In genomic region chr5:115300792-115301614, GRCm38 (mm10) we compare ENCODE assay signal across 8 mouse cellular contexts. TPM values are rescaled to one million over a fixed set of nuclear protein-coding genes. Genes with fewer than 3 reads are reported as not detected.
A peak's percentile ranks its signal among the peaks of the same experiment; 100 is the strongest.
DNase-seq lines count a peak whose midpoint lies in the region; ATAC-seq and TF ChIP-seq lines count a peak whose summit lies in the region.

Gene Dynll1 (minus strand): TSS chr5:115300999.

- peaks cover 15% of the 10 kb centered on the region for H3K4me1 ChIP-seq in heart, embryonic 11.5 days (ENCODE audit: control insufficient read depth, insufficient read depth, low read length)
- H3K4me1 ChIP-seq in kidney, embryonic 16.5 days (ENCODE audit: insufficient read depth, low read length): peaks cover 24% of the 10 kb centered on the region
- peaks cover 9% of the 10 kb centered on the region; the same call in 1 of the 2 replicates for H3K4me1 ChIP-seq in liver, adult 2 months (ENCODE audit: control insufficient read depth, insufficient read depth, low read length)

- peak within 1 kb of the TSS; percentile 88 for H3K9ac ChIP-seq in heart, embryonic 11.5 days (ENCODE audit: low read depth, low read length)
- peak within 1 kb of the TSS; percentile 92 for H3K9ac ChIP-seq in kidney, embryonic 16.5 days (replicated peaks; ENCODE audit: low read length)
- peak within 1 kb of the TSS; percentile 77 for H3K9ac ChIP-seq in liver, adult 2 months (ENCODE audit: low read depth, low read length)

- H3K27ac ChIP-seq in heart, embryonic 11.5 days (ENCODE audit: low read depth, low read length): peak within 1 kb of the TSS; percentile 90
- H3K27ac ChIP-seq in kidney, embryonic 16.5 days (ENCODE audit: low read length): peak within 1 kb of the TSS; percentile 96
- H3K27ac ChIP-seq in liver, adult 2 months (replicated peaks; ENCODE audit: insufficient read depth, low read depth, low read length): peak within 1 kb of the TSS; percentile 24

- peak; percentile 100 for DNase-seq in B cell, adult 2 months
- peak; percentile 99 for DNase-seq in brain, adult 2 months (ENCODE audit: low read depth, low spot score)
- DNase-seq in liver, adult 2 months (ENCODE audit: extremely low read depth, low read depth, low spot score): peak; percentile 76
- peak; percentile 99 for DNase-seq in splenic B cell, adult 2 months (ENCODE audit: low read depth, low spot score)

- no peaks in the 10 kb centered on the region for H3K9me3 ChIP-seq in heart, embryonic 11.5 days (replicated peaks; ENCODE audit: control insufficient read depth, low read length)
- H3K9me3 ChIP-seq in kidney, embryonic 16.5 days (ENCODE audit: low read length): no peaks in the 10 kb centered on the region

- peaks cover 15% of the 10 kb centered on the region for H3K36me3 ChIP-seq in heart, embryonic 11.5 days (ENCODE audit: control insufficient read depth, insufficient read depth, low read length)
- peaks cover 30% of the 10 kb centered on the region for H3K36me3 ChIP-seq in kidney, embryonic 16.5 days (ENCODE audit: insufficient read depth, low read length)
- peaks cover 11% of the 10 kb centered on the region for H3K36me3 ChIP-seq in liver, adult 2 months (ENCODE audit: control insufficient read depth, insufficient read depth, low read length)
- peaks cover 16% of the 10 kb centered on the region for H3K36me3 ChIP-seq in myocyte (ENCODE audit: control insufficient read depth, insufficient read depth)
- peaks cover 2% of the 10 kb centered on the region; the same call in 1 of the 2 replicates for H3K36me3 ChIP-seq in splenic B cell, adult 2 months (ENCODE audit: control insufficient read depth, insufficient read depth, low read length, poor library complexity, severe bottlenecking)

- TF ChIP-seq POLR2A in liver, adult 2 months (IDR thresholded peaks at IDR 0.05; ENCODE audit: extremely low read depth, insufficient read depth, low read length): peak; percentile 87
- TF ChIP-seq POLR2A in myocyte (IDR thresholded peaks at IDR 0.05; ENCODE audit: insufficient read length, low read depth): peak; percentile 93

- peak; percentile 95 for ATAC-seq in erythroblast, adult 5-6 weeks (replicated peaks; ENCODE audit: low FRiP score, poor library complexity, severe bottlenecking)
- ATAC-seq in heart, embryonic 11.5 days (replicated peaks; ENCODE audit: insufficient number of reproducible peaks, low FRiP score, low TSS enrichment): peak; percentile 98
- ATAC-seq in kidney, embryonic 16.5 days (ENCODE audit: low FRiP score, low TSS enrichment): peak; percentile 98

- under 1% methylated on average over 66 of the region's 66 CpGs for WGBS in heart, embryonic 11.5 days (ENCODE audit: insufficient replicate concordance)
- under 1% methylated on average over 65 of the region's 66 CpGs for WGBS in kidney, embryonic 16.5 days
- WGBS in liver, adult 2 months: 1% methylated on average over 64 of the region's 66 CpGs

- peak within 1 kb of the TSS; percentile 91 for H3K4me3 ChIP-seq in heart, embryonic 11.5 days (ENCODE audit: low read depth, low read length)
- H3K4me3 ChIP-seq in kidney, embryonic 16.5 days (ENCODE audit: low read length): peak within 1 kb of the TSS; percentile 94
- peak within 1 kb of the TSS; percentile 72 for H3K4me3 ChIP-seq in liver, adult 2 months (ENCODE audit: insufficient read depth, low read depth, low read length)
- peak within 1 kb of the TSS; percentile 95 for H3K4me3 ChIP-seq in myocyte

- H3K79me2 ChIP-seq in liver, adult 2 months (ENCODE audit: control insufficient read depth, insufficient read depth, low read length): no peaks in the 10 kb centered on the region; the same call in 1 of the 2 replicates
- H3K79me2 ChIP-seq in myocyte (ENCODE audit: control insufficient read depth, insufficient read depth): peaks cover 19% of the 10 kb centered on the region

- TF ChIP-seq CTCF in liver, adult 2 months (IDR thresholded peaks at IDR 0.05; ENCODE audit: low read depth, low read length): no peak

- no peaks in the 10 kb centered on the region for H3K27me3 ChIP-seq in heart, embryonic 11.5 days (ENCODE audit: control insufficient read depth, insufficient read depth, low read length)
- H3K27me3 ChIP-seq in kidney, embryonic 16.5 days (ENCODE audit: insufficient read depth, low read length): no peaks in the 10 kb centered on the region
- no peaks in the 10 kb centered on the region for H3K27me3 ChIP-seq in liver, adult 2 months (ENCODE audit: control insufficient read depth, insufficient read depth, low read length)
- no peaks in the 10 kb centered on the region for H3K27me3 ChIP-seq in myocyte (ENCODE audit: control insufficient read depth, insufficient read depth, insufficient read length)
- H3K27me3 ChIP-seq in splenic B cell, adult 2 months (ENCODE audit: control insufficient read depth, insufficient read depth, low read length, poor library complexity, severe bottlenecking): no peaks in the 10 kb centered on the region

- H3ac ChIP-seq in myocyte (ENCODE audit: control insufficient read depth, insufficient read length): peak within 1 kb of the TSS; percentile 94

- peak within 1 kb of the TSS; percentile 70 for H3K4me2 ChIP-seq in heart, embryonic 11.5 days
- peak within 1 kb of the TSS; percentile 63 for H3K4me2 ChIP-seq in kidney, embryonic 16.5 days (replicated peaks; ENCODE audit: low read depth, low read length)
- peak within 1 kb of the TSS; percentile 91 for H3K4me2 ChIP-seq in myocyte (ENCODE audit: low read depth)

TF ChIP-seq in myocyte, 11 proteins besides CTCF, POLR2A, EP300 and RAD21:
- TF ChIP-seq REST (IDR thresholded peaks at IDR 0.05; ENCODE audit: insufficient read depth, insufficient read length): peak; percentile 33
- no peak for TF ChIP-seq TCF12 (IDR thresholded peaks at IDR 0.05; ENCODE audit: insufficient read depth, poor library complexity, severe bottlenecking)
- peak; percentile 45 for TF ChIP-seq MAX (IDR thresholded peaks at IDR 0.05; ENCODE audit: low read depth)
- no peak for TF ChIP-seq E2F4 (IDR thresholded peaks at IDR 0.05; ENCODE audit: insufficient read depth)
- TF ChIP-seq USF1 (IDR thresholded peaks at IDR 0.05; ENCODE audit: low read depth): no peak
- TF ChIP-seq CEBPB (IDR thresholded peaks at IDR 0.05; ENCODE audit: insufficient read depth, poor library complexity, severe bottlenecking): no peak
- TF ChIP-seq POLR2AphosphoS2 (IDR thresholded peaks at IDR 0.05; ENCODE audit: insufficient read length, low read depth): peak; percentile 94
- TF ChIP-seq SRF (IDR thresholded peaks at IDR 0.05; ENCODE audit: control insufficient read depth, insufficient read length, low read depth): no peak
- TF ChIP-seq TCF3 (IDR thresholded peaks at IDR 0.05; ENCODE audit: insufficient read length, low read depth): no peak
- peak in 2 of 3 experiments; percentile 62 to 70 for TF ChIP-seq MYOD1 (IDR thresholded peaks at IDR 0.05; ENCODE audit: control insufficient read depth in 1 of 3, insufficient read length in 2 of 3, low read depth in 2 of 3)
- TF ChIP-seq MYOG (IDR thresholded peaks at IDR 0.05; ENCODE audit: control insufficient read depth in 1 of 3, insufficient read depth in 1 of 3, insufficient read length in 2 of 3, low read depth in 2 of 3): no peak

RNA-seq across cellular contexts. Expression of gene Dynll1, which starts in this region (rescaled TPM):
- total RNA-seq in erythroblast, adult 5-6 weeks (2015; ENCODE audit: low replicate concordance): 181 and 187 TPM in 2 replicates
- total RNA-seq in erythroblast, adult 5-6 weeks (2017; ENCODE audit: low replicate concordance): 61.4 and 103 TPM in 2 replicates
- polyA plus RNA-seq in heart, embryonic 11.5 days (2014; fragmentation: Nextera tagmentation; extraction: Ambion mirVana): 1,523 and 1,540 TPM in 2 replicates
- polyA plus RNA-seq in kidney, embryonic 16.5 days (2015; fragmentation: Nextera tagmentation; extraction: Ambion mirVana): 1,559 and 1,634 TPM in 2 replicates
- 13.1 and 24.1 TPM in 2 replicates for total RNA-seq in liver, adult 2 months (2014; rRNA removed)
- 24.3 and 25.8 TPM in 2 replicates for polyA plus RNA-seq in liver, adult 2 months (2012; rRNA removed)
- 585 TPM for polyA plus RNA-seq in myocyte (2012; fragmentation: generic; extraction: Trizol)

Comparison
In these comparisons a context has a peak if more than half of its experiments do, and no peak if none do; other contexts are left out.
1. Peak in every context shown above with its lines: DNase-seq, ATAC-seq, H3K4me3 ChIP-seq and H3K27ac ChIP-seq.
2. RNA of gene Dynll1 (polyA plus RNA-seq): 1,559 to 1,634 TPM in kidney, embryonic 16.5 days, 1,523 to 1,540 TPM in heart, embryonic 11.5 days and 585 TPM in myocyte (single experiment); 24.3 to 25.8 TPM in liver, adult 2 months; every median in the first group is over 10 times any median in the second.
3. H3K27ac ChIP-seq: peak in every context shown above with its lines; median percentile 96 in kidney, embryonic 16.5 days; 90 in heart, embryonic 11.5 days; 24 in liver, adult 2 months.